Mouse (Mus musculus): ENCODE results near the gene Ltbp4.

Gene Ltbp4

DNA sequence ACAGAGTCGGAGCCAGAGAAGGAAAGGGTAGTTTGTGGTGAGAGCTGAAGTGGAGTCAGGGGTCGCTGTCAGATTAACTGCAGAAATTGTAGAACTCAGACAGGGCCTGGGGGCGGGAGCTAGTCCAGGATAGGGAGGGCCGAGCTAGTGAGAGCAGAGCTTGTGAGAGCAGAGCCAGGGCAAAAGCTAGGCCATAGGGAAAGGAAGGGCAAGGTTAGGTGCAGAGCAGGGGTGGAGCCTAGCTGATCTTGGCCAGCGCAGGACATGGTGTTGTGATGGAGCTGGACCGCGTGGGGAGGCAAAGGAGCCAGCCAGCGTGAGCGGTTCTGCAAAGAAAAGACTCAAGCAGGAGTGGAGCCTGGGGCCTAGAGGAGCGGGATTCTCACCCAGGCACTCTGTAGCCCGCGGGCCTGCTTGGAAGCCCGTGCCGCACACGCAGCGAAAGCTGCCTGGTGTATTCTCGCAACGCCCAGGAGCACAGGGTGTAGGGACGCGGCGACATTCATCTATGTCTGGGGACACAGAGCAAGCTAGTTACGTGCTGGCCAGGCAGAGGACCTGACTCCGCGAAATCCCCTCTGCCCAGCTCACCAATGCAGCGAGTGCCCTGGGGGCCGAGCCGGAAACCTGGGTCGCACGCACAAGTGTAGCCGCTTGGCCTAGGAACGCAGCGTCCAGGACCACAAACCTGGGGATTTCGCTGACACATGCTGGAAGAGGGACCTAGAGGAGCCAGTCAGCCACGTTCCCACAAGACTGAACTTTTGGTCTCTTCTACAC lies 11.2 kb downstream of the Ltbp4 start:
- DNase-seq, result no peak

DNA sequence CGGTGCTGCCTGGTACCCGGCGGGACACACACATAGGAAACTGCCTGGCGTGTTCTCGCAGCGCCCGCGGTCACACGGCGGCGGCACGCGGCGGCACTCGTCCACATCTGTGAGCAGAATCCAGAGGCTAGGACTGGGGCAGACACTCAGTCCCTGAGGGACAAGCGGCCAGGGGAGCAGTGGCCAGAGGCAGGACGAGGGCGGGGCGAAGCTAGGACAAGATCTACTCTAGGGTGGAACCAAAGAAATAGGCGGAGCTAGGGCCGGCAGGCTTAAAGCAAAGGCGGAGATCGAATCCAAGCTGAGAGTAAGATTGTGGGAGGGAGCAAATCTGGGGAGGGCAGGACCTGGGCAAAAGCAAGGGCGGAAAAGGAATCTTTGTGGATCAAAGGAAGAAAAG lies 11.8 kb downstream of the Ltbp4 start:
- DNase-seq, result no peak

DNA sequence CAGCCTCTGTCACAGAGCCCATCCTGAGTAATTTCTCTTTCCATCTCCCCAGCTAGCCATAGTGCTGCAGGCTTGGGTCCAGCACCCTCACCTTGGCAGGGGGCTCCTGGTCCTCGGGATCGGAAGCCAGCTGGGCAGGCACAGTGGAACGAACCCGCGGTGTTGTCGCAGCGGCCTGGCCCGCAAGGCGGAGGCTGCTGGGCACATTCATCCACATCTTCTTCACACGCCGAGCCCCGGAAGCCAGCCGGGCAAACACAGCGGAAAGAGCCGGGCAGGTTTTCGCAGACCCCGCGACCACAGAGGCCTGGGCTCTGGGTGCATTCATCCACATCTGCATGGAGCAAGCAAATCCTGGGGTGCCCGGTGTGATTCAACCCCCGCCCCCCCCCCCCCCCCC lies 12.6 kb downstream of the Ltbp4 start:
- DNase-seq, result no peak

DNA sequence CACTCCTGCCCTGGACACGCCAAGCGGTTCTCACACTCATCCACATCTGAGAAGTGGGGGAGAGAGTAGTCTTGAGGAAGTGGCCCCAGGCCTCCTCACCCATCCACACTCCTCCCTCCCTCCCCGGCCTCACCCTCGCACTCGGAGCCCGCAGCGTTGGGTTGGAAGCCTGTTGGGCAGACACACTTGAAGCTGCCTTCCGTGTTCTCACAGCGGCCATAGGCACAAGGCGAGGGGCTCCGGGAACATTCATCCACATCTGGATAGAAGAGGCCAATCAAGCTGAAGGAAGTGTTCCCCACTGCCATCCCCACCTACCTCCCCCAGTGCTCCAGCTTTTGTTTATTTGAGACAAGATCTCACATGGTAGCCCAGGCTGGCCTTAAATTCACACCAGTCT lies 13.3 kb downstream of the Ltbp4 start:
- no peak for DNase-seq

DNA sequence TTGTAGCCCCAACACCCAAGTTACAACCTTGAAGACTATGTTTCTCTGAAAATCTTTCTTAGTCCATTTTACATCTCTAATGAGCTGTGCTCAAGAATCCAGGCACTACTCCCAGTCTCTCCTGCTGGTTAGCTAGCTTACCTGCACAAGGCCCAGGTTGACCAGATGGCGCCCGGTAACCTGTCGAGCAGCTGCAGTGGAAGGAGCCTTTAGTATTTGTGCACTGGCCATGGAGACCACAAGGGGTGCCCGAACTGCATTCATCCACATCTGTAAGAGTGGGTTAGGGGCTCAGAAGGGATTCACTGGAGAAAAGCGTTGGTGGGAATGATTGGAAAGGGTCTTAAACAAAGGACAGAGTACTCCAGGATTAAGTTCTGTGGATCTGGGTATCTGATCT lies 14.5 kb downstream of the Ltbp4 start:
- no peak for DNase-seq

DNA sequence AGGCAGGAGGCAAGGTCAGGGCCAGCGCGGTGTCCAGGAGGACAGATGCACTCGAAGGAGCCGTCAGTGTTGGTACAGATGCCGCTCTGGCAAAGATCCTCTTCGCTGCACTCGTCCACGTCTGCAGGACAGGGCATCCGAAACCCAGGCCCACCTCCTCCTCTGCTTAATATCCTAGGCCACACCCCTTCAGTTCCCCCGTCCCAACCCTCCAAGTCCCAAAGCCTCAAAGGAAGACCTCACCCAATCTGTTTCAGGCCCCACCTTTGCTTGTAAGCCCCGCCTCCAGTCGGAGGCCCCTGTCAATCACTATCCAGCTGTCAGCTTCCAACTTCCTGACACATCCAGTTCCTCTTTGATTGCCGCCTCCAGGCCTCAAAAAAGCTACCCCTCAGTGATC lies 15.2 kb downstream of the Ltbp4 start:
- DNase-seq, result no peak

DNA sequence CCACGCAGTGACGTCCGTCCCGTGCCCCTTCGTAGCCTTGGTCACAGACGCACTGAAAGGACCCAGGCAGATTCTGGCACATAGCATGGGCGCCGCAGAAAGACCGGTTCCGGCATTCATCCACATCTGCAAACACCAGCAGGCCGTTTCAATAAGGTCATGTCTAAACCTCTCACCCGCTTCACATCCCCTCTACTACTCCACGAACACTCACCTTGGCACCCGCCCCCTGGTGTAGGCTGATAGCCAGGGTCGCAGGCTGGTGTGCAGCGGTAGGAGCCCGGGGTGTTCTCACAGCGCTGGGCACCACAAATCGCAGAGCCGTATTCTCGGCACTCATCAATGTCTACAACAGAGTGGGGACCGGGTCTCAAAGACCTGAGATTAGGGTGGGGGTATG lies 18.1 kb downstream of the Ltbp4 start:
- no peak for DNase-seq

DNA sequence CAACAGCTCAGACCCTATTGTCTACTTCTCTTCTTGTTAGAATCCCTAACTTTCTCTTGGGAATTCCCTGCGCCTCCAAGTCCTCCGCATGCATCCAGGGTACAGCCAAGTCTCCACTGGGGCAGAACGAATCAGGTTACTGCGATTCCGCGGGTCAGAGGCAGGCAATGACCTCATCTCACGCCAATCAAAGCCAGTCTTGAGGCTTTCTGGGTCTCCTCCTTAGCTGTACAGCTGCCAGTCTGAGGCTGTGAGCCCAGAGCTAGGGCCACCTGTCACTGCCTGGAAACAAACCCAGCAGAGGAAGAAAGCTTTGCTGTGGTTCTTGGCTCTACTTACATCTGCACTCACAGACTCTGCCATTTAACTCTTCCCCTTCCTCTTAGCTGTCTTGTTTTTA lies 21.5 kb downstream of the Ltbp4 start:
- DNase-seq, result no peak

DNA sequence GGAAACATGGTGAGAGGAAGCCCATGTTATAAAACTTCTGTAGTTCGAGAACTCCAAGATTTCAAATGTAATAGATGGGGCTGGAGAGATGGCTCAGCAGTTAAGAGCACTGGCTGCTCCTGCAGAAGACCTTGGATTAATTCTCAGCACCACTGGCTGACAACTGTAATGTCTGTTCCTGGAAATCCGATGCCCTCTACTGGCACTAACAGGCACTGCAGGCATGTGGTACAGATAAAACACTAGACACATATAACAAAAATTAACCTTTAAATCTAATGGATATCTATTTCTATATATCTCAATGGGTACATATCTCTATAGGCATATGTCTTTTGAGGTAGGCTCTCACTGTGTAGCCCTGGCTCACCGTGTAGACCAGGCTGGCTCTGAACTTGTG lies 23.1 kb downstream of the Ltbp4 start:
- no peak for DNase-seq

DNA sequence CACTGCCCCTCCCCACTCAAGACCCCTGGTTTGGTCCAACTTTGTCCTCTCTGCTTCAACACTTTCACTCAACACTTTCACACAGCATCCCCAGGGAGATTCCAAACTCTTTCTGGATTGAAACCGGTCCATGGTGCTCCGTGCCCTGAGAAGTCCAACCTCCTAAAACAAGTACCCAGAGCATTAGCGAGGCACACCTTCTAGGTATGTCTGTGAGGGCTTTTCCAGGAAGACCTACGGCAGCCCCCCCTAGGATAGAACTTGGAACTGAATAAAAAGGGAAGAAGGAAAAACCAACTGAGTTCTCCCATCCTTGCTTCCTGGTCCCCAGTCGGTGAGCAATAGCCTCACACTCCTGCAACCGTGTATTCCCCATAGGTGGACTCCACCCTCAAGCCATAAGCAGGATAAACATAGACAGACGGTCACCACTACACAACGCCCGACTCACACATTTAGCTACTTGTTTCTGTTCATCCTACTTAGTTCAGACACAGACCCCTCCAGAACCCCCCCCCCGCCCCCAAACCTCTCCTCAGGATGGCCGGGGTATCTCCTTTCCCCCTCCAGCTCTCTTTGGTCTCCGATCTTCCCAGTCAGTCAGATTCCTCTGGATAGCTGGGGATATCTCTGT lies 25.7 kb downstream of the Ltbp4 start:
- DNase-seq, result no peak

DNA sequence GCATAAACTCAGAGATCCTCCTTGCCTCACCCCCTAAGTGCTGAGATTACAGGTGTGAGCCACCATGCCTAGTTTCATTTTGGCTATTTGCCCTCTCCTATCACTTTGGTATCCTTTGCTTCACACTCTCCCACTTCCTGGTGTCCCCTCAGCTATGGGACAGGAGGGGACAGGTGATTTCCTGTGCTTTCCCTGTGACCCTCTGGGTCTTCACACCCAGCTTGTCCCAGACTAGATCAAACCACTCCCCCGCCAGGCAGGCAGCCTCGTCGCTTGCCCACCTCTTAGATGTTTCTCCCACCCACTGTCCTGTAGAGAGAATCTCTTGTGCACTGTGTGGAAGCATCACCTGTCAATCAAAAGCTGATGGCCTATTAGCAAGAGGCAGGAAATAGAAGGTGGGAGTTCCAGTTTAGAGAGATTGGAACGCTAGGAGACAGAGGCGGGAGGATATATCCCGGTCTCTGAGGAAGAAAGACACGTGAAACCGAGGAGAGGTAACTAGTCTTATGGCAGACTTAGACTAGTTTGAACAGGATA lies 26.4 kb downstream of the Ltbp4 start:
- DNase-seq, result no peak

DNA sequence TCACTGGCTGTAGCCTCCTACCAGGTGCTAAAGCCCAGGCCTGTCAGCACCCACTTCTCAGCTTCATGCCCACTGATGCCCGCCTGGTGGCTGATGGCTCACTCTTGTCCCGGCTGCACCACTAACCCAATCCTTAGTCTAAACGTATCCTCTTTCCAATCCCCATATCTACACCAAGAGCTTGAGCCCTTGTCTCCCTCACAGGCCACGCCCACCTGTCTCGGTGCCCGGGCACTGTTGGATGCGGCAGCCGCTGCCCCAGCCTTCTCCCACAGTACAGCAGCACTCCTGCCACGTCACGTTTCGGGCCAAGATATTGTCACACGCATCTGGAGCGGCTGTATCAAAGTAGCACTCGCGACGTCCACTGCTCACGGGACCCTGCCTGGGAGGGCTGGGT lies 27.2 kb downstream of the Ltbp4 start:
- no peak for DNase-seq

DNA sequence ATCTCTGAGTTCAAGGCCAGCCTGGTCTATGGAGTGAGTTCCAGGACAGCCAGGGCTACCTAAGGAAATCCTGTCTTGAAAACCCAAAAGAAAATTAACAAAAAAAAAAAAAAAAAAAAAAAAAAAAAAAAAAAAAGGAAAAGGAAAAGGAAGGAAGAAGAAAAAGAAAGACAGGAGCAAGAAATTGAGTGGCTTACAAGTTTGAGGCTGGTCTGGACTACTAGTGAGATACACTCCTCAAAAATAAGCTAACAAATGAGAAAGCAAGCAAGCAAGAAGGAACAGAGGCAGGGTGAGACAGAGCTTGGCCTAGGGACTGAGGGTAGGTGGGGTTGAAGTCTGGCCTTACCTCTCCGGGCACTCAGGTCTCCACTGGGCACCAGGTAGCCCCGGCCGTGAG lies 27.7 kb downstream of the Ltbp4 start:
- no peak for DNase-seq

DNA sequence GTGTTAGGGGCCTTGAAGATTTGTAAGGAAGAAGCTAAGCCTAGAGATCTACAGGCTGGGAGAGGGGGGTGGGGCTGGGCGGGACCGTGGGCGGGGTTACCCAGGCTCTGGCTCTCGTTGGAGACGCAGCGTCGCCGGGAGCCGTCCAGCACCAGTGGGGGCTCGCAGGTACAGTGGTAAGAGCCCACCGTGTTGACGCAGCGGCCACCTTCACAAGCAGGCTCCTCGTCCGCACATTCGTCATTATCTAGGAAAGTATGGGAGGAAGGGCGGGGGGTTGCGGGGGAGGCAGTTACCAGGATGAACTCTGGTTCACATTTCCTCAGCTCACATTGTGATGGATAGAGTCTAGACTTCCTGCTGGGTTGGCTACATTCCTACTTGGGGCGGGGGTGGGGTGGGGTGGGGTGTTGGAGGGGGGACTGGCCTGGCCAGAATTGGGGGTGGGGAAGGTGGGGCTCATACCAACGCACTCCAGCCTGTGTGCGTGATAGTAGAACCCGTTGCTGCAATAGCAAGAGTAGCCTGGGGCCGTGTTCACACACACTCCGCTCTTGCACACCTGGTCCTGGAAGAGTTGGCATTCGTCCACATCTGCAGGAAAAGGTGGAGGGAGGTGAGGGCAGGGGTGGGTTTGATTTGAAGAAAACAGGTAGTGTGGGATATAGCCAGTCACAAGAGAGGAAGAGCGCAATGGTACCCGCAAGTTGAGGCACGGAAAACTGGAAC lies 28.5 kb downstream of the Ltbp4 start:
- DNase-seq, result no peak

DNA sequence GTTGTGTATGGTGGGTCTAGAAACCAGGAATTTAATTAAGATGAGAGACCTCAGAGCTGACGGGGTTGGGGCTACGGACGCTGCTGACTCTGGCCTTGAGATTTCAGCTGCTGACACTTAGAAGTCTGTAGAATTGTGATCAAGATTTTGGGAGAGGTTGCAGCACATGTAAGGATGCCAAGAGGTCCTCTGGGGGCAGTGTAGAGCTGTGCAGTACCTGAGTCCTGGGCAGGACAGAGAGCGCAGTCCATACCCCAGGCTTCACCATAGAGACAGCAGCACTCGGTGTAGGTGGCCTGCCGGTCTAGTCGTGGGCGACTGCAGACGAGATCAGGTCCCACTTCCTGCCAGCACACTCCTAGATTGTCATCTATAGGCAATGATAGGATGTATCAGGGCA lies 29.9 kb downstream of the Ltbp4 start:
- no peak for DNase-seq

DNA sequence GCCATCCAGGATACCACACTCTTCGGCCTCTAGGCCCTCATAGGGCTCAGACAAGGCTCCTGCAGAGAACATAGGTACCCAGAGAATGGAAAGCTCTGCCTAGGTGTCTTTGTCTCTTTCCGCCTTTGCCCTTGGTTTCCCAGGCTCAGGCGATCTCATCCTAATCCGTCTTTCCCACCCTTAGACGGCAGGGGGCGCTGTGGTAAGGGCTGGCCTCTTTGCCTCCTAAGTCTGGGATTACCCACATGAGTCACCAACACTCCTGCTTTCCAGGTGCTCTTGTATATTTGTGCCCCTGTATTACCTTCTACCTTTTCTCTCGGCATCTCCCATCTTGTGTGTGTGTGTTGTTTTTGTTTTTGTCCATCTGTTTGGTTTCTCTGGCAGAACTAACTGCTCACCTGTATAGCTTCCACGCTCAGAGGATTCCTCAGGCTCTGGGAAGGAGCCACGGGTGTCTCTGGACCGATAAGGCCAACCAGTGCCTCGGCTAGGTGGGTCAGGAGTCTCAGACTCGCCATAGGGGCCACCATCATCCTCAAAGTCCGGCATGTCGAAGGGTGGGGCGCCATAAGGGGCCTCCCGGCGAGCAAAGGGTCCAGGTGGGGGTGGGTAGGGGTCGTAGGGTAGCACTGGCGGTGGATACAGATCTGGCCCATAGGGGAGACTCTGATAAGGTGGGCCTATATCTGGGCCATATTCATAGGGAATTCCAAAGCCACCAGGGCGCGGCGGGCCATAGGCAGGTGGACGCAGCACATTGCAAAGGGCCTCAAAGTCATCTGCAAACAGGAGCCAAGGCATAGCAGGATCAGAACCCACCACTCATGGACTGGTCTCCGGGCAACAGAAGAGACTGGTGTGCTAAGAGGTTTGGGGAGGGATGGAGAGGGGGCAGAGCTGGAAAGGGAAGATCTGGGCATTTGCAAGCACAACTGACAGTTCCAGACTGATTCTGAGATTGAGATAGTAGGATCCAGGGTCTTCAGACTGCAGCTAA lies 31.0 kb downstream of the Ltbp4 start:
- DNase-seq, result peak in 1 of 2 experiments; percentile 37

DNA sequence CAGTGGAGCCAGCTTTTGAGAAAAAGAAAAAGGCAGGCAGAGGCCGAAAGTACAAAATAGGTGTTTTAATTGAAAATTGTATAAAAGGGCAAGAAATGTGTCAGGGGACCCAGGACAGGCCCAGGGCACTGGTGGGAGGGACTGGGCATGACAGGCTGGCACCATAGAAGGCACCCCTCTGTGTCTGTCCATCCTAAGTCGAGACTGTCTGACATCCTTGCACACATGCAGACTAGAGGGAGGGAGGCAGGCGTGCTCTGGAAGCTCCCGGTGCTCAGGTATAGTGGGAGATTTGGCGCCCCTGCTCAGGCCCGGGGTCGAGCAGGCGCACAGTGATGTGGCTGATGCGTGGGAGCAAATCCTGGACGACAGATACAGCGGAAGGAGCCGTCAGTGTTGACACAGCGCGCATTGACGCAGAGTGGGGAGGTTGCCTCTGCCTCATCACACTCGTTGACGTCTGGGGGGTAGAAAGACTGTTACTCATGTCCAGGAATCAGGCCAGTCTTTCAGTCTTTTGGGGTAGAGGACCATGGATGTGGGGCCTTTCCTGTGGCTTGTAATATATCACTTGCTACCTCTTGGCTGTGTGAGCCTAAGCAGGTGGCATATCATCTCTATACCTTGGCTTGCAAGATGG lies 32.3 kb downstream of the Ltbp4 start:
- no peak for DNase-seq

DNA sequence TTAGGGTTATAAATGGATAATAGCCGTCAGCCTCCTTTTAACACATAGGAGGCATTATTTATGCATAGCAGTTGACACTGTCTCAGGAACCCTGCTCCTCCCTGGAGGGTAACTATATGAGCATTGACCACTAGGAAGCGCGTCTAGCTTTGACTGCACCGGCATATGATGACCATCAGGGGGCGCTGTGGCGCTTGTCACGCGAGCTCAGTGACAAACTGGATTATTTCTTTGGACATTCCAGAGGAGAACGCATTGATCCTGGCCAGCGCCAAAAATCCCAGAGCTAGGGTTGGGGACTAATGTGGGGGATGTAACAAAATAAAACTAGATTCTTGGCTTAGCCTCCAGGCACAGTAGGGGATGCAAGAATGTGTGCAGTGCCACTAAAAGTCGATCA lies 35.3 kb downstream of the Ltbp4 start:
- DNase-seq, result peak; percentile 75 to 77

DNA sequence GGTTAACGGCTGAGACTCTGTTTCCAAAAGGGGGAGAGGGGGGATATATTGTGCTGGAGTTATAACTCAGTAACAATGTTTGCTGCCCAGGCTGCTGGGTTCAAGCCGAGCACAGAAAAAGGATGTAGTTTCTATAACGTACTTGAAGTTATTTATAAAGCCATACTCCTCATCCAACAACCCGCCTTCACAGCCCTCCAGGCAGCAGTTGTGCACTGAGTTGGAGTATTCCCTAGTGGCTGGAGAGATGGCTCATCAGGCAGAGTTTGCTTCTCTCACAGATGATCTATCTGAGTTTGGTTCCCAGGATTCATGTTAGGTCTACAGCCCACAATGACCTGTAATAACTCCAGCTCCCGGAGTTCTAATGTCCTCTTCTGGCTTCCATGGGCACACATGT lies 36.7 kb downstream of the Ltbp4 start:
- DNase-seq, result no peak

DNA sequence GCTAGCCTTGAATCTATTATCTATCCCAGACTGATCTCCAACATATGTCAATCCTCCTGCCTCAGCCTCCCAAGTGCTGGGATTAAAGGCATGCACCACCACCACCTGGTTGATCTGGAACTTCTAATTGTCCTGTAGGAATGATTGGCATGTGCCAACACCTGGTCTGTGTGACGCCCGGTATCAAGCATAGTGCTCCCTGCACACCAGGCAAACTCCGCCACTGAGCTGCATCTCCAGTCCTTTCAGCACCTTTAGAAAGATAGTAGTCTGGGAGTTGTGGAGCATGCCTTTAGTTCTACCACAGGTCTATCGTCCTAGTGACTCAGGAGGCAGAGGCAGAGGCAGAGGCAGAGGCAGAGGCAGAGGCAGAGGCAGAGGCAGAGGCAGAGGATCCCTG lies 37.1 kb downstream of the Ltbp4 start:
- DNase-seq, result no peak

DNA sequence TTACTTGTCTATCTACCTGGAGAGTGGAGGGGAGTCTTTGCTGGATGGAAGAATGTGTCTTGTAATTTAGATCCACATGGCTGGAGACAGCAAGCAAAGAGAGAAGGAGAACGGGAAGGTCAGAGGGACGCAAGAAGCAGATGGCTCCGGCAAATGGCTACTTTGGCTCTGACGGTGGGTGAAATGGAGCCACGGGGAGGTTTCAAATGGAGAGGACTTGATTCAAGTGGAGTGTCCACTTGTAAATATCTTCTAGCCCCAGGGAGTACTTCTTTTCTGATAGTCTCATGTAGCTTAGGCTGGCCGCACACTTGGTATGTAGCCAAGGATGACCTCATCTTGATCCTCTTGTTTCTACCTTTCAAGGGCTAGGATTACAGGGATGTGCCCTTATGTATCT lies 38.7 kb downstream of the Ltbp4 start:
- no peak for DNase-seq

DNA sequence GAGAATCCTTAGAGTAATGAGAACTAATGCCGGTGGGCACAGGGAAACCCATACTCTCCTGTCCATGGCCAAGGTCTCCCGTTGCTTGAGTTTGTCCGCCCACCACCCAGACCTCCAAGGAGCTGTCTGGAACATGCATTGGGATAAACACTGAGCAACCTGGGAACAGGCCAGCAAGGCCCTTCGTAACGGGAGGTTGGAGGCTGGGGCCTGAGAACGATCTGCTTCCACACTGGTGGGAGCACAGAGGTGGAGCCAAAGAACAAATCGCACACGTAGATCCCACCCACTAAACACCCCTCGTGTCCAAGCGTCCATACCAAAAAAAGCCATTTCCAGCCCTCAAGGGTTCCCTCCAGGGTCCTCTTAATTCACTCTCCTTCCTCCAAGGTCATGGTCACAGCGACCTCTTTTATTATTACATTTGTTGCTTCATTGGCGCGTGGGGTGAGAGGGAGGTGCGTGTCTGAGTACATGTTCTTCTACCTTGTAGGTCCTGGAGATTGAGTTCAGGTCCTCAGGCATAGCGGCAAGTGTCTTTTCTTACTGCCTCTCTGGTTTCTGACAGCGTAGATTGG lies 39.4 kb downstream of the Ltbp4 start:
- DNase-seq, result no peak

Data from B cell, adult 2 months (primary cell).